Mouse (Mus musculus): ENCODE results near the gene Hsd17b13.
"Not testable (repeated sequence)": the region's sequence is repeated elsewhere in the genome, so short reads cannot be mapped to it uniquely, and the experiment has no call there.

The Hsd17b13 gene

DNA sequence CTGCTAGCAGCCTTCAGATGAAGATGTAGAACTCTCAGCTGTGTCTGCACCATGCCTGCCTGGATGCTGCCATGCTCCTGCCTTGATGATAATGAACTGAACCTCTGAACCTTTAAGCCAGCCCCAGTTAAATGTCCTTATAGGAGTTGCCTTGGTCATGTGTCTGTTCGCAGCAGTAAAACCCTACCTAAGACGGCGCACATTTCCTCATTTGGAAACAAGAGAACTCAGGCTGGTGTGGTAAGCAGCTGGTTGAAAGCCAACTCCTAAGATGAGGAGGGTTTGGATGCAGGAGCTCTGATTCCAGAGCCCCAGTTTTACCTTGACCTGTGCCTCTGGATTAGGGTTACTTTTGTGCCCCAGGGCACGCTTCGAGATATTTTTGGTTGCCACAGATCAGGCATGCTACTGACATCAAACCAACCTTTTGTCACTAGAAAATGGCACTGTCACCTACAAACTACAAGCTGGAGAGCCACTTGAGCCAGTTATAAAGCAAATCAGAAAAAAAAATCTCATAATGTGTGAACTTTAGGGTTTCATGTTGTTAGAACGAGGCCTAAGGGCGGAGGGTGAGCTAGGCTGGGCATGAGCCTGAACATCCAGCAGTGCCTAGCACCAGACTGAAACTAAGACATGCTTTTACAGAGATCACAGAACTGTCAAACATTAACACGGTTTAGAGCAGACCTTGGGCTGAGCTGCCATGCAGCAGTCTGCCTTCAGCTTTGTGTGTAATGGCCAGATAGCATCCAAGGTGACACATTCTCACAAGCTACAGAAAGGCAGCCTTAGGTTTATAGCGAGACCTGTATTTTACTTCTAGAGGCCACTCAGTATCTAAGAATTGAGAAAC is 3.7 kb upstream of the Hsd17b13 start:
- peak; percentile 55 for DNase-seq

DNA sequence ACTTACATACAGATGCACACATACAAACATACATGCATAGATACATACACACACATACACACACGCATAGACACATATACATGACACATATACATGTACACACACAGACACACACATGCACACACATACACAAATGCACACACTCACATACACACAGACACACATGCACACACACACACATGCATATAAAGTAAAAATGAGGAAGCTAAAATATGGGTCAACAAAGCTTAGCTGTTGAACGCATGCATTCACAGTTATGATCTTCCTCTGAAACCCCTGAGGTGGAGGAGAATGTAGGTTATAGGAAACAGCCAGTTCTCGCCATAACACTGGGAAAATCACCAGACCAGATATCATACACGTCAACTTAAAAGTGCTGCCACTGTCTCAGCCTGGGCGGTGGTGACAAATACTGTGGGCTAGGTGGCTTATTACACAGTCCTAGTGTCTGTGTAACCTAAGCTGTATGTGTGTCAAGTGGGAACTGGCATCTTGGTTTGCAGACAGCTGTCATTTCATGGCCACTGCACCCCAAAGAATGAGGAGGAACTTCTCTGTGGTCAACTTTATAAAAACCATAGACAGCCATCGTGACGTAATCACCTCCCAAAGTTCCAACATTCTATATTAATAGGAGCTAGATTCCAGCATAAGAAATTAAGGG is 829 bp upstream of the Hsd17b13 start:
- DNase-seq, result no peak

DNA sequence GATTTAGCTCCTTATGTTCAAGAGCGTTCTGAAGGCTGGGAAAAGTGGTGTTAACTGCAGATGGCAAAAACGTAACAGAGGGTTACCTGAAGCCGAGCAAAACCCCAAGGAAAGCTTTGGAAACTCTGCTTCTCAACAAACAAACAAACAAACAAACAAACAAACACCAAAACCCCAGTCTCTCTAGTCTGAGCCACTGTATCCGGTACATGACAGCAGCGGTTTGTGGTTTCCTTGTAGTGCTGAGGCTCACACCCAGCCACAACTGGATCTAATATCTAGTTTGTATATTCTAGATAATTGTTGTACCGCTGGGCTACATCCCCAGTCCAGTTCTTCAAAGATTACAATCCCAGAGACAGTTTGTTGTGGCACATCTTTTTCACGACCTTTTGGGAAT is 1.5 kb downstream of the Hsd17b13 start:
- DNase-seq, result no peak

DNA sequence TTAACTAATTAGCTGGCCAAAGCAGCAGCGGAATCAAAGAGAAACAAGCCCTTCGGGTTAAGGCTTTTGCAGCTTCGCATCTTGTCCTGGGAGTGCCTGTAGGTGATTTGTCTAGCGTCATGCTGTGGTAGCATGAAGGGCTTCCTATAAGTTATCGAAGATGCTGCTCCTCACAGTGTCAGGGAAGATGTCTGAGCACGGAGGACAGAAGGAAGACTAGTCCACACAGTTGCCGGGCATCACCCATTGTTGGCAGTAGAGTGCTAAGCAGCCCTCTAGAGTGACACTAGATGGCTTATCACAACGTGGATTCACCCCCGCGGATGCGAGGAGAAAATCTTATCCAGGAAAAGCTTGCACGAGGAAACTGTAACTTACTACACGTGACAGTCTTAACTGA is 4.4 kb downstream of the Hsd17b13 start:
- no peak for DNase-seq

DNA sequence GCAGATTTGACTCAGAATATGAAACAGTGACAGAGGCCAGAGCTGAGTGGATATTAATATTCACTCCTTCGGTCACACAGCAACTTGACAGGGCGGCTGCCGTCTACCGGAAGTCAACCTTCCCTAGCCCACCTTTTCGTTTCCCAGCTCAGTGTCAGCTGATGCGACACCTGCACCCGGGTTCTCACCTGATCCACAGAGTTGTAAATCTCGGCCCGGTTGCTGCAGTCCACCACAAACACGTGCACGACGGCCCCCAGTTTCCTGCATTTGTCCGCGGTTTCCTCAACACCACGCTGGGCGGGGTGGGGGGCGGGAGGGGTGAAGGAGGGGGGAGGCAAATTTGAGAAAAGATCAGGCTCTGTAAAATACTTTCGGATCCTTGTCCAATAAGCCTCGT is 4.8 kb downstream of the Hsd17b13 start:
- no peak for DNase-seq

DNA sequence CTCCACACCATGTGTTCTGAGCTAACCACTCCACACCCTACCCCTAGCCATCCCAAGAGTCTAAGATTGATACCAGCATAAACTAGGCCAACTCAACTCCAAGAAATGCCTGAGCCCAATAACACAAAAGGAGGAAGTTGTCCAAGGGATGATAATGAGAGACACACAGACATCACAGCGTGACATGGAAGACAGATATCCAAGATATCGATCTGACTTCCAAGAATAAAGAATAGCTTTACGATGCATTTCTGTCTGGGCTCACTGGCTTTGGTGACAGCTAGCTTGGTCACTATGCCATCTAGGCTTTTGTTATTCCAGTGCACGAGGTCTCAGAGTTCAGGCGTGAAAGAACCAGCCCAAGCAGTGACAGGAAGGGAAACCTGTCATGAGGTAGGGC is 6.2 kb downstream of the Hsd17b13 start:
- DNase-seq, result no peak

DNA sequence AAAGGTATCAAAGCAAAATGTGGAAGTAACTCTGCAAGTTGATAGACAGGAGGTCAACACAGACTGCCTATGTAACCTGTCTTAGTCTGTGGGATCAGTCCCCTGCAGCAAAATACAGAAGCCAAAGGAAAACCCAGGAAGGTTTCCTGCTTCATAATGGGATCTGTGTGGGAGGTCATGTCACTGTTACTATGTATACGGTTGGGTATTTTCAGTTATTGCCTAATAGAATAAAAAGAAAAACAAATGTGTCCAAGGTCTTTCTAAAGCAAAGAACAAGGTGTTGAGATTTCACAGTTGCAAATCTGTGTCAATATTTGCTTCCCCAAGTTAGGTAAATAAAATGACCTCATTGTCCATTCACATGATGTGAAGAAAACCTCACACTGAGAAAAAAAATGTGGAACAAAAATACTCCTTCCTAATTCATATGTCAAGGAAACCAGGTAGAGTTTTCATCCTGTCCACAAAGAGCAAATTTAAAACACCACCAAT is 14.2 kb downstream of the Hsd17b13 start:
- no peak for DNase-seq

DNA sequence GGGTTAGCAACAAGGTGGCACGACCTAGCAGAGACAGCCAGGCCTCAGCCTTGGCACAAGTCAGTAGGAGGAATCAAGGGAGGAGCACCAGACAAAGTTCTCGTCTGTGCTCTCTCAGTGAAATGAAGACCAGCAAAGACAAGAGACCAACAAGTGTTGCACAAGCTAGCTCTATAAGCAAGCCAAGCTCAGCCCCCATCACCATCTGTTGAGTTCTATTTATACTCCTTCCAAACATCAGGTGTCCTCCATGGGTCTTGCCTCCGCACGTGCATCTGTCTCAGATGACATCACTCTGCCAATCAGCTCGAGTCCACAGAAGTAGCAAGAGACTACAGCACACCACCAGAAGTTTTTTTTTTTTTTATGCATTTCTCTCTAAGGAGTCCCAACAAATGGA is 22.6 kb downstream of the Hsd17b13 start:
- no peak for DNase-seq

DNA sequence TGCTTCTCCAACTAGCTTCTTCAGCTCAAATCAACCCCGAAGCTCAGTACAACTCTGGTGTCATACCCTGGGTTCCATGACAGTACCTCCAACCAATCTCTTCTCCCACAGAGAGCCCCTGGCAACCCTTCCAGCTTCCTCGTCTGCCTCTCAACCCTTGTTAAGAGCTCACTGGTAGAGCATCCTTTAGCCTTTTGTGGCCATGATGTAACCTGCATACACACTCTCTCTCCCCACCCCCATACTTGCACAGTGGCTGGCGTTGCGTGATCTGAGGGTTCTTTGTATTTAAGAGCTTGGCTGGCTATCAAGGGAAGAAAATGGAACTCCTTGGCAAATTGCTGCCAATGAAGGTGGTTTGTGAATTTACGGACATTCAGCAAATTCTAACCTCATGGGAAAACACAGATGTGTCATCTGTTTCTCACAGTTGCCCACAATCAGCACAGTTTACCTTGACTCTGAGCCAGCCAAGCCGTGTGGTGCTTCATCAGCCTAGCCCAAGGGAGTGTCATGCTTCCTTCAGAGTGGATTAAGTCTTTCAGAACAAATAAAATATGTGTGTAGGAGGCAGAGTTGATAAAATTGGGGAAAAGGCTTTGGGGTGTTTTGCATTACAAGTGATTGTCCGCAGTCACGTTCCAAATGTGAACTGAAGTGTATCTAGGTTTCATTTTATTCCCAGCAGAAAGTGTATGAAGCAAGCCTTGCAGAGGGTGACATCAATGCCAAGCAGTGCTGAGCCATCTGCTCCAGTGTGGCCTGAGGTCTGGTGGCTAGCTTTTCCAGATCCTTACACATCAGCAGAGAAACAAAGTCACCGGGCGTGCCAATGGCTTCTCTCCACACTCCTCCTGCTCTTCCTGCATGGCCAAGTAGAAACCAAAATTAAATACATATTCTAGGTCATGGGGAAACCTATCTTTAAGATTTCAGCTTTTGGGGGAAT is 23.8 kb downstream of the Hsd17b13 start:
- DNase-seq, result no peak

DNA sequence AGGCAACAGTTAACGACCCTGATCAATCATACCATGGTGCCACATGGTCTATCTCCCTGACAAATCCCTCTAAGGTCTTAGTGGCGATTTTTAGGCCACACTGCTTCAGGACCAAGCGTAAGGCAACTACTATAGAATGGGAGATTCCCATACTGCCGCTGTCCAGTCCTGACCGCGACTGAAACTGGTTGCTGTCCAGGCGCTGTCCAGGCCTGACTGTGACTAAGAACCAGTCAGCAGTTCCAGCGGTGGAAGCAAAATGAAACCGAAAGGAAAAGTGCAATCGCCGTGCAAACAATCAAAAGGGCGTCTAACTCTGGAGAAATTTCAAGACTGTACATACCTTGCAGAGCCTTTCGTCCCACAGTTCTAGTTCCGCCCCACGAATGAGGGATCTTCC is 27.1 kb downstream of the Hsd17b13 start:
- not testable (repeated sequence) for DNase-seq

DNA sequence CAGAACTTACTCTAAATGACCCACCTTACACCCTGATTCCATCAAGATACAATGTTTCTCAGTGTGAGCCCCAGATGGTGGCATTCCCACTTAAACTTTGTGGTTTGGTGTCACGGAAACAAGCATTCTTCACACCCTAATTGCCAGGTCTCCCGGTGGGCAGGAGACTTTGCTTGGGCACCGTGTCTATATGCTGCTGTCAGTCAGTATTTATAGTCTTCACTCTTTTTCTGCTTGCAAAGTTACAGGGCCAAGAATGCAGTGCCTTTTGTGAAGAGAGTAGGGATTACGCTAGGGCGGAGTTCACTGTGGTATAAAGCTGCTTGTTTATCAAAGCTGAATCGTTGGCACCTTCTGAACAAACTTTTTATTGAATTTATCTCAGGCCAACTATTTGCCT is 34.0 kb downstream of the Hsd17b13 start:
- no peak for DNase-seq

DNA sequence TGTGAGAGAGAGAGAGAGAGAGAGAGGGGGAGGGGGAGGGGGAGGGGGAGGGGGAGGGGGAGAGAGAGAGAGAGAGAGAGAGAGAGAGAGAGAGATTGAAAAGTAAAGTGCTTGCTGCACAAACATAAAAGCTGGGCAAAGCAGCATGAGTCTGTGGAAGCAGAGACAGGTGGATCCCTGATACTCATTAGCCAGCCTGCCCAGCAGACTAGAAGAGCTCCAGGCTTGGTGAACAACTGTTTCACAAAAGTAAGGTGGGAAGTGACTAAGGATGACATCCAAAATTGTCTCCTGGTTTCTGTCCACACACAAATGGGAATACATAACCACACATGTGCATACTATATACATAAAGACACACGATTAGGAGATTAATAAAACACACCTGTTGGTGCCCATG is 37.4 kb downstream of the Hsd17b13 start:
- no peak for DNase-seq

DNA sequence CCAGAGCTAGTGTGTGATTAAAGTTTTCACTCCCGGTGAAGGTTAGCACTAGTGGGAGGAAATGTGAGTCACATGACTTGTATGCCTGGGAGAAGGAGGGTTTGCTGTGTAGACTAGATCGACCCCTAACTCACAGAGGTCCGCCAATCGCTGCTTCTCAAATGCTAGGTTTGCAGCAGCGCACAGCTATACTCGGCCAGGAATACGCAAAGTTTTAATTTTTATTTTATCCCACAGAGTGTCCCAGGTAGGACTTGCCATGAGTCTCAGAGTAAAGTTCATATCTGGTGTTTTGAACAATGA is 37.9 kb downstream of the Hsd17b13 start:
- no peak for DNase-seq

DNA sequence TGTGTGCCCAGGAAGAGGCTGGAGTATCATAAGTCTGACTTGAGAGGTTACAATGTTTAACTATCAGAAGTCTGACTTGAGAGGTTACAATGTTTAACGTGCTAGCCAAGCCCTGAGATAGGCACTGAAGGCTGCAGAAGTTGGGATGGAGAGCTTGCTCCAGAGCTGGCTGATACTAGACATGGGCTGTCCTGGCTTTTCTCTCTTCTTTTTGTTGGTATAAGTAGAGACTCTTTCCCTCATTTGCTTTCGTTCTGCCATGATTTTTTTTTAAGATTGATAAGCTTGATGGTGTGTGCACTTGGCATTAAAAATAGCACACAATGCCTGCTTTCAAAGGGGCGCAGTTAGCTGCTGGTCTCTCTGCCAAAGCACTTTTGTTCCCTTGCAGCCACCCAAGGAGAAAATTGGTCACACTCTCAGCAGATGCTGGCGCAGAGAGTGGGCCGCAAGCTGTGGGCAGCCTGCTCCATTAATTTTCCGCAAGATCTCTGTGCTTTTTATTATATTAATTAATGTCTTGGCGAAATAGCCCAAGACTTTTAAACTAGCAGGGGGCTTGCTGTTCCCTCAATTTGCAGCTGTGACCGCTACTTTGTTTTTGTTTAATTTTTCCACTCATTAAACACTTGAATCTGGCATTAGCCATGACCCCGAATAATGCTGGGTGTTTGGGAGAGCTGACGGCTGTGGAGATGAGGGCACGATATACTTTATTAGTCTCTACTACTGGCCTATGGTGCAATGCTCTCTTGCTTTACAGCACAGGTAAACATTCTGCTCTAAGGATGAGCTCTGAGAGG is 38.5 kb downstream of the Hsd17b13 start:
- DNase-seq, result no peak

DNA sequence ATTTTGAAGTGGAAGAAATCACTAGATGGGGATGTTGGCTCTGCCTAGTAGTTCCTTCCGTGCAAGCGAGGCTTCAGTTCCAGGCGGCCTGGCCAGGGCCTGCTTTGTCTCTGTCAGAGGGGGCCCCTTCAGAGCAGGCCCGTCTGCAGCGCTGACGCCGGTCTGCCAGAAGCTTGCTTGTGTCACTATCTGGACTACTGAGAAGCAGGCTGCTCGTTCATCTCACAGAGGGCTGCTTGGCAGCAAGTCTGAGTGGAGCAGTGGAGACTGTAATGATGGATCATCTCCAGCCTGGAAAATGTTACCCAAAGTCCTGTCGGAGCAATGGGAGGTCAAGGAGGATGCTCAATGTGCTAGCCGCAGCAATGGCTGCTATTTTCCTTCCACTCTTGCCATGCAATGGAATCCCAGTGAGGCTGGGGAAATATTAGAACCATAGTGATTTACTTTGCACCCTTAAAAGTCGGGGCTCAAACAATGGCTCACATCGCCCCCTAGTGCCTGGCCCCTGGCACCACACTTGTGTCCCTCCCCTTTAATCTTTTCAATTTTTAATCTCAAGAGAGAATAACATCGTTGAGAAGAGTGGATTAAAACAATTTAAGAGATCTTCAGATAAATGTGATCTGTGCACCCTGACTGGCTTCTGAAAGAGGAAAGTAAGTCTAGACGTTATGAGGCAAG is 40.2 kb downstream of the Hsd17b13 start:
- DNase-seq, result no peak

DNA sequence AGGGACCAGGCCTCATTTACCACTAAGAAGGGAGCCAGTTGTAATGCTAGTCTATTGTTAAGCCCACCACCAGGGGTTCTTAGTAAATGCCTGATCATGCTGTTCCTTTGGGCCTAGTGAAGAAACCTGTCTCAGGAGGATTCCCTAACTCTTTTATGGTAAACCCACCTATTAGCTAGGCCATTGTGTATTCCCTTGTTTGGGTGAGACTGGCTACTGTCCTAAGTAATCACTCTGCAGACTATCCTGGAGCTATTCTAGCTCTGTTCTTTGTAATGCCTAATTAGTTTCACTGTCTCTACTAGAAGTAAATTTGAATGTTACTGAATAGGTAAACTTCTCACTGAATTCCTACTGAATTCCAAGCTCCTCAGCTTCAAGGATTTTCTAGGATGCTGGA is 45.3 kb downstream of the Hsd17b13 start:
- not testable (repeated sequence) for DNase-seq

DNA sequence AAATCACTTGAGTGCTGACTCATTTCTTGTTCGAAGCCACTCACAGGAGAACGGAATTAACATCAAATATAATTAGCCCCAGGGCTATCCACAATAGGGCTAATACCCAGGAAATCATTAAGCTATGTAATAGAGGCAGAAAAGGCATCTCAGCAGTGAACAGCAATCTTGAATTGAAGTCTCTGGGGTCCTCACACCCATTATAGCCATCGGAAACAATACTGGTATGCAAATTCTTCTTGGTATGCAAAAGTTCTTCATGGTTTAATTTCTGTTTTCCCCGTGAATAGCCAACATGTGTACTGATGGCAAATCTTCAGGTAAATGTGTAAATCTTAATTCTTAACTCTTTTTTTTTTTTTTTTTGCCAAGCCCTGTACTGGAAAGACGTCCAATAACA is 46.7 kb downstream of the Hsd17b13 start:
- no peak for DNase-seq

DNA sequence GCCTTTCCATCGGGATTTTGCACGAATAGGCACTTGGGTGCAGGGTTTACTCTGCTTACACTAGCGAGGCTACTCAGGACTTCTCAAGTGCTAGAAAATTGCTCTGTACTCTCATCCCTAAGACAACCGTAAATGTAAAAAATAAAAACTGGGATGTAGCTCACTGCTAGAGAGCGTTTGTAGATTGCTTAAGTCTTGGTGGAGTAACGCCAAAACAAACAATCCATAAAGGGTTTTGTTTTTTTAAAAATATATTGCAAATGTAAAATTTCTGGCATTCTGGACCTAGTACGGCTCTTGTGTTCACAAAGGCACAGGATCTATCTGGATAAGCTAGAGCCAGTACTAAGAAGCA is 49.0 kb downstream of the Hsd17b13 start:
- no peak for DNase-seq

DNA sequence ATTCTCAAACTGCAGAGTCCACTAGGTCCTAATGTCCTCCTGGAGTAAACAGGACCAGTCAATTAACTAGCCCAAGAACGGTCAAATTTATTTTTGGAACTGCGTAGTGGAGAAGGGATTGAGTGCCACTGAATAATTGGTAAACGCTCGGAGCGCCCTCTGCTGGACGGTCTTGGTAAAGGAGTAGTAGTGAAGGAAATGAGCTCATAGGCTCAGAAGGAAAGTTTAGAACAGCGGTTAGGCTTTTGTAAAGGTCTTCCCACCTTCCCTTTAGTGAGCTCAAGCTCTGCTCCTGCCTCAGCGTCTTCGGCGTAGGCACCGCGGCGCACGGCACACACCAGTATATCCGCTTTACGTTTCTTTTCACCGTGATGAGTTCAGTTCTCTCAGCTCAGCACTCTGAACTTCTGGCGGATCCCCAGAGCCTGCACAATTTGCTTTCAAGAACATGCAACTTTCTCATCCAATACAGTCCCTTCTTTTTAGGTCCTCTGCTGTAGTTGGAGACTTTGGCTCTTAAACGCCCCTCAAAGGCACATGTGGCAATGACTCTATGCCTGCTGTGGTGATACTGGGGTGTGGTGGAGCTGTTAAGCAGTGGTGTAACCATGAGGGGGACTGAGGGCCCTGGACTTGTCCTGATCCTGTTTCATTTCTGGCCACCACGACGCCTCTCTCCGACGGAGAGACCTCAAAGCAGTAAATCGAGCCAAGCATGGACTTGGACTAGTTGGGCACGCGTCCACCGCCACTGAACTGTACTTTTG is 49.6 kb downstream of the Hsd17b13 start:
- peak; percentile 92 for DNase-seq

DNA sequence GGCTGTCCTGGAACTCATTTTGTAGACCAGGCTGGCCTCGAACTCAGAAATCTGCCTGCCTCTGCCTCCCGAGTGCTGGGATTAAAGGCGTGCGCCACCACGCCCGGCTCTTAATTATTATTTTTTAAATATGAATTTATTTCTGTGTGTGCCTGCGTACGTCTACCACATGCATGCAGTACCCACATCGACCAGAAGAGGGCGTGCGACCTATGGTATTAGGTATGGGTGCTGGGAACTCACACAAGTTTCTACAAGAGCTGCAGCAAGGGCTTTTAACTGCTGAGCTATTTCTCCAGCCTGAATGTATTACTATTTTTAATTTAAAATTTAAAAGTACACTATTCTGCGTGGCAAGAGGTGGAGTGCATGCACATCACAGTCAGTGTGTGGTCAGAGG is 50.8 kb downstream of the Hsd17b13 start:
- DNase-seq, result no peak

DNA sequence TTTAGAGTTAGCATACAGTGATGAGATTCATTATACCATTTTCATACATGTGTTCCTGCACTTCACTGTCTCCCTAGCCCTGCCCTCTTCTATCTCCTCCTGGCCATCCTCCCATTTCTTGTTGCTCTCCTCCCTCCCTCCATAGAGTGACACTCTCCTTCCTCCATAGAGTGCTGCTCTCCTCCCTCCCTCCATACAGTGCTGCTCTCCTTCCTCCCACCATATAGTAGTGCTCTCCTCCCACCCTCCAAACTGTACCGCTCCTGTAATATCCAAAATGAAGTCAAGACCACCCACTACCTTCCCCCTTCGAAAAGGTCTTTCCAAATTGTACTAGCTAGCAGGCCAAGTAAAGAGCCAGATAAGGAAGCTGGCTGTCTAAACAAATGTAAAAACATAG is 53.5 kb downstream of the Hsd17b13 start:
- no peak for DNase-seq

All from kidney, postnatal 14 days (tissue).